Mouse (Mus musculus): Measurements from ENCODE around the gene Arhgap15. TPM values are rescaled to one million over a fixed set of nuclear protein-coding genes. Genes with fewer than 3 reads are reported as not detected.

The Arhgap15 gene
- polyA plus RNA-seq, 1 experiment from 2014 or later = 1.0 TPM

- no peaks in the 10 kb centered on the region for H3K9me3 ChIP-seq (replicated peaks; ENCODE audit: control insufficient read depth, low read length)
- no peak for DNase-seq (ENCODE audit: low spot score)
- no peak overlapping the region for H3K4me2 ChIP-seq (ENCODE audit: low read length)
- H3K27me3 ChIP-seq (replicated peaks; ENCODE audit: control insufficient read depth, insufficient read depth, low read length) = no peaks in the 10 kb centered on the region
- H3K27ac ChIP-seq (ENCODE audit: low read depth, low read length) = no peak overlapping the region
- no peak overlapping the region for H3K9ac ChIP-seq (ENCODE audit: low read length)
- no peak for ATAC-seq
- 90% methylated on average over 3 of the region's 3 CpGs for WGBS
- H3K4me1 ChIP-seq (ENCODE audit: control insufficient read depth, insufficient read depth, low read length) = no peaks in the 10 kb centered on the region
- no peak overlapping the region for H3K4me3 ChIP-seq (ENCODE audit: low read depth, low read length)
- no peaks in the 10 kb centered on the region for H3K36me3 ChIP-seq (ENCODE audit: control insufficient read depth, insufficient read depth, low read length)
Measured at GRCm38 (mm10) chr2:44401704-44402422, 653.2 kb downstream of the Arhgap15 start.

GRCm38 (mm10) chr2:44411660-44412059, 663.0 kb downstream of the Arhgap15 start:
- Histone ChIP-seq H3K4me1 (ENCODE audit: control insufficient read depth, insufficient read depth, low read length) (no peaks in the 10 kb centered on the region; the same call in 1 of the 2 replicates), H3K4me3 (ENCODE audit: low read depth, low read length) (no peak overlapping the region), H3K4me2 (ENCODE audit: low read length) (no peak overlapping the region), H3K9me3 (replicated peaks; ENCODE audit: control insufficient read depth, low read length) (no peaks in the 10 kb centered on the region), H3K36me3 (ENCODE audit: control insufficient read depth, insufficient read depth, low read length) (no peaks in the 10 kb centered on the region), H3K27ac (ENCODE audit: low read depth, low read length) (no peak overlapping the region), H3K27me3 (replicated peaks; ENCODE audit: control insufficient read depth, insufficient read depth, low read length) (no peaks in the 10 kb centered on the region), H3K9ac (ENCODE audit: low read length) (no peak overlapping the region)
- DNase-seq (ENCODE audit: low spot score) (peak; percentile 35), ATAC-seq (peak; percentile 48; the same call in 1 of the 2 replicates)
- 75% methylated on average over 2 of the region's 2 CpGs for WGBS

- Histone ChIP-seq H3K9ac (ENCODE audit: low read length) (no peak overlapping the region), H3K36me3 (ENCODE audit: control insufficient read depth, insufficient read depth, low read length) (no peaks in the 10 kb centered on the region), H3K9me3 (replicated peaks; ENCODE audit: control insufficient read depth, low read length) (no peaks in the 10 kb centered on the region), H3K27ac (ENCODE audit: low read depth, low read length) (no peak overlapping the region), H3K4me1 (ENCODE audit: control insufficient read depth, insufficient read depth, low read length) (peaks cover 7% of the 10 kb centered on the region; the same call in 1 of the 2 replicates), H3K4me2 (ENCODE audit: low read length) (no peak overlapping the region), H3K27me3 (replicated peaks; ENCODE audit: control insufficient read depth, insufficient read depth, low read length) (no peaks in the 10 kb centered on the region), H3K4me3 (ENCODE audit: low read depth, low read length) (no peak overlapping the region)
- ATAC-seq (no peak), DNase-seq (ENCODE audit: low spot score) (no peak)
- WGBS = 70% methylated on average over 4 of the region's 4 CpGs
Measured at GRCm38 (mm10) chr2:44416331-44416730, 667.7 kb downstream of the Arhgap15 start.

GRCm38 (mm10) chr2:44419547-44420225, 671.1 kb downstream of the Arhgap15 start:
- no peaks in the 10 kb centered on the region for H3K36me3 ChIP-seq (ENCODE audit: control insufficient read depth, insufficient read depth, low read length)
- ATAC-seq (peak; percentile 50; the same call in 1 of the 2 replicates), DNase-seq (ENCODE audit: low spot score) (peak; percentile 52)
- H3K27me3 ChIP-seq (replicated peaks; ENCODE audit: control insufficient read depth, insufficient read depth, low read length) = no peaks in the 10 kb centered on the region
- 32% methylated on average over 4 of the region's 4 CpGs for WGBS
- no peak overlapping the region for H3K9ac ChIP-seq (ENCODE audit: low read length)
- no peak overlapping the region for H3K27ac ChIP-seq (ENCODE audit: low read depth, low read length)
- no peak overlapping the region for H3K4me2 ChIP-seq (ENCODE audit: low read length)
- H3K4me3 ChIP-seq (ENCODE audit: low read depth, low read length) = no peak overlapping the region
- peaks cover 7% of the 10 kb centered on the region; the same call in 1 of the 2 replicates for H3K4me1 ChIP-seq (ENCODE audit: control insufficient read depth, insufficient read depth, low read length)
- no peaks in the 10 kb centered on the region for H3K9me3 ChIP-seq (replicated peaks; ENCODE audit: control insufficient read depth, low read length)

GRCm38 (mm10) chr2:44430521-44430920, 681.9 kb downstream of the Arhgap15 start:
- Histone ChIP-seq H3K27ac (ENCODE audit: low read depth, low read length) (no peak overlapping the region), H3K27me3 (replicated peaks; ENCODE audit: control insufficient read depth, insufficient read depth, low read length) (no peaks in the 10 kb centered on the region), H3K9ac (ENCODE audit: low read length) (no peak overlapping the region), H3K9me3 (replicated peaks; ENCODE audit: control insufficient read depth, low read length) (no peaks in the 10 kb centered on the region), H3K4me2 (ENCODE audit: low read length) (no peak overlapping the region), H3K4me3 (ENCODE audit: low read depth, low read length) (no peak overlapping the region), H3K4me1 (ENCODE audit: control insufficient read depth, insufficient read depth, low read length) (no peaks in the 10 kb centered on the region), H3K36me3 (ENCODE audit: control insufficient read depth, insufficient read depth, low read length) (no peaks in the 10 kb centered on the region)
- ATAC-seq = no peak
- no peak for DNase-seq (ENCODE audit: low spot score)
- 68% methylated on average over 9 of the region's 9 CpGs for WGBS

GRCm38 (mm10) chr2:44436652-44437051, 688.0 kb downstream of the Arhgap15 start:
- Histone ChIP-seq H3K27me3 (replicated peaks; ENCODE audit: control insufficient read depth, insufficient read depth, low read length) (no peaks in the 10 kb centered on the region), H3K27ac (ENCODE audit: low read depth, low read length) (no peak overlapping the region), H3K4me1 (ENCODE audit: control insufficient read depth, insufficient read depth, low read length) (peaks cover 4% of the 10 kb centered on the region; the same call in 1 of the 2 replicates), H3K9me3 (replicated peaks; ENCODE audit: control insufficient read depth, low read length) (no peaks in the 10 kb centered on the region), H3K4me2 (ENCODE audit: low read length) (no peak overlapping the region), H3K4me3 (ENCODE audit: low read depth, low read length) (no peak overlapping the region), H3K9ac (ENCODE audit: low read length) (no peak overlapping the region), H3K36me3 (ENCODE audit: control insufficient read depth, insufficient read depth, low read length) (no peaks in the 10 kb centered on the region)
- no peak for ATAC-seq
- WGBS = 82% methylated on average over 5 of the region's 5 CpGs
- DNase-seq (ENCODE audit: low spot score) = no peak

GRCm38 (mm10) chr2:44437496-44438057, 689.0 kb downstream of the Arhgap15 start:
- no peak overlapping the region for H3K27ac ChIP-seq (ENCODE audit: low read depth, low read length)
- DNase-seq (ENCODE audit: low spot score) = no peak
- H3K36me3 ChIP-seq (ENCODE audit: control insufficient read depth, insufficient read depth, low read length) = no peaks in the 10 kb centered on the region
- H3K9ac ChIP-seq (ENCODE audit: low read length) = no peak overlapping the region
- H3K9me3 ChIP-seq (replicated peaks; ENCODE audit: control insufficient read depth, low read length) = peaks cover 6% of the 10 kb centered on the region; the same call in 1 of the 2 replicates
- no peak for ATAC-seq
- H3K4me2 ChIP-seq (ENCODE audit: low read length) = no peak overlapping the region
- whole genome bisulfite sequencing = 57% methylated on average over 8 of the region's 8 CpGs
- H3K27me3 ChIP-seq (replicated peaks; ENCODE audit: control insufficient read depth, insufficient read depth, low read length) = no peaks in the 10 kb centered on the region
- H3K4me3 ChIP-seq (ENCODE audit: low read depth, low read length) = no peak overlapping the region
- H3K4me1 ChIP-seq (ENCODE audit: control insufficient read depth, insufficient read depth, low read length) = peaks cover 4% of the 10 kb centered on the region; the same call in 1 of the 2 replicates

GRCm38 (mm10) chr2:44438070-44438469, 689.4 kb downstream of the Arhgap15 start:
- WGBS = 89% methylated on average over 1 of the region's 1 CpGs
- H3K4me1 ChIP-seq (ENCODE audit: control insufficient read depth, insufficient read depth, low read length) = peaks cover 4% of the 10 kb centered on the region; the same call in 1 of the 2 replicates

More at GRCm38 (mm10) chr2:44438070-44438469, 689.4 kb downstream of the Arhgap15 start:
- DNase-seq (ENCODE audit: low spot score) (no peak), ATAC-seq (no peak)
- H3K9ac ChIP-seq (ENCODE audit: low read length) = no peak overlapping the region
- H3K36me3 ChIP-seq (ENCODE audit: control insufficient read depth, insufficient read depth, low read length) = no peaks in the 10 kb centered on the region
- H3K4me2 ChIP-seq (ENCODE audit: low read length) = no peak overlapping the region
- no peak overlapping the region for H3K27ac ChIP-seq (ENCODE audit: low read depth, low read length)
- peaks cover 7% of the 10 kb centered on the region; the same call in 1 of the 2 replicates for H3K9me3 ChIP-seq (replicated peaks; ENCODE audit: control insufficient read depth, low read length)
- H3K4me3 ChIP-seq (ENCODE audit: low read depth, low read length) = no peak overlapping the region
- no peaks in the 10 kb centered on the region for H3K27me3 ChIP-seq (replicated peaks; ENCODE audit: control insufficient read depth, insufficient read depth, low read length)

Measured in forebrain, embryonic 14.5 days (tissue).